ENCODE assay signal across 11 mouse cellular contexts in the genomic region with DNA sequence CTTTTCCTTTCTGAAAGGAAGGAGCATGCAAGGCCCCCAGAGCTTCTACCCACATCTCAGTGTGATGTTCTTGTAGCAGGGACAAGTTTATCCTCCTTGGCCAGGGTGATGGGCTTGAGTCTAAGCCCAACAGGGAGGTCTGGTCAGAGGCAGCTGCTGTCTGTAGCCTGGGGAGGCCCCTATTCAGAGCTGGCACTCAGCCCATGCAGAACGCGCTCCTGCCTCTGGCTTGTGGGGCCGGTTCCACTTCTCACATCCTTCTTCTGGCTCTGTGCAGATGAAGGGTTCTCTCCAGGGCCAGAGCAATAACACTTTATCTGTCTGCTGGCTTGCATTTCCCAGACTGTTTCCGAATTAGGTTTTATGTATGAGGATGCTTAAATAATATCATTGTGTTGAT. TPM values are rescaled to one million over a fixed set of nuclear protein-coding genes. Genes with fewer than 3 reads are reported as not detected.
DNase-seq lines count a peak whose midpoint lies in the region; ATAC-seq lines count a peak whose summit lies in the region.
"Had no signal": no experiment of that assay in that cellular context is flagged by ENCODE, and none has a peak within 500 bp of the region (broad histone marks: within the 10 kb centered on the region; RNA-seq: fewer than 3 reads in every experiment).

No protein-coding gene starts in this region.

- no peak overlapping the region for H3K9ac ChIP-seq in embryonic facial prominence, embryonic 15.5 days
- H3K9ac ChIP-seq in heart, embryonic 13.5 days, result no peak overlapping the region
- H3K9ac ChIP-seq in forebrain, embryonic 15.5 days (replicated peaks), result no peak overlapping the region

- intact Hi-C loops in left cerebral cortex, postnatal 4 days (cut with DNase I), result no loop called here
- intact Hi-C loops in left cerebral cortex, postnatal 14 days (cut with DNase I), result no loop called here

- no peaks in the 10 kb centered on the region for H3K36me3 ChIP-seq in embryonic facial prominence, embryonic 15.5 days
- H3K36me3 ChIP-seq in heart, embryonic 13.5 days, result no peaks in the 10 kb centered on the region
- no peaks in the 10 kb centered on the region for H3K36me3 ChIP-seq in forebrain, embryonic 15.5 days
- H3K36me3 ChIP-seq: G1E; hindbrain, embryonic 10.5 days had no signal

- 40% methylated on average over 4 of the region's 4 CpGs for WGBS in embryonic facial prominence, embryonic 15.5 days
- WGBS in heart, embryonic 13.5 days, result 25% methylated on average over 4 of the region's 4 CpGs
- WGBS in forebrain, embryonic 15.5 days, result 59% methylated on average over 4 of the region's 4 CpGs

- 0 out of 2 replicates have a peak, but pooled peaks cover 4% of the 10 kb centered on the region for H3K9me3 ChIP-seq in embryonic facial prominence, embryonic 15.5 days (replicated peaks)
- peaks cover 15% of the 10 kb centered on the region for H3K9me3 ChIP-seq in heart, embryonic 13.5 days
- no peaks in the 10 kb centered on the region for H3K9me3 ChIP-seq in forebrain, embryonic 15.5 days

- H3K27ac ChIP-seq in embryonic facial prominence, embryonic 15.5 days (replicated peaks), result peak overlapping the region; percentile 44; the same call in 1 of the 2 replicates
- H3K27ac ChIP-seq in heart, embryonic 13.5 days (replicated peaks), result peak overlapping the region; percentile 36; the same call in 1 of the 2 replicates
- no peak overlapping the region for H3K27ac ChIP-seq in forebrain, embryonic 15.5 days (replicated peaks)
- H3K27ac ChIP-seq: hindbrain, embryonic 10.5 days had no signal

- peaks cover 8% of the 10 kb centered on the region for H3K4me1 ChIP-seq in embryonic facial prominence, embryonic 15.5 days
- H3K4me1 ChIP-seq in heart, embryonic 13.5 days, result peaks cover 6% of the 10 kb centered on the region; the same call in 1 of the 2 replicates
- H3K4me1 ChIP-seq in forebrain, embryonic 15.5 days, result no peaks in the 10 kb centered on the region
- H3K4me1 ChIP-seq: hindbrain, embryonic 10.5 days had no signal

- H3K27me3 ChIP-seq in embryonic facial prominence, embryonic 15.5 days, result no peaks in the 10 kb centered on the region
- H3K27me3 ChIP-seq in heart, embryonic 13.5 days (replicated peaks), result no peaks in the 10 kb centered on the region
- no peaks in the 10 kb centered on the region for H3K27me3 ChIP-seq in forebrain, embryonic 15.5 days

- H3K4me2 ChIP-seq in embryonic facial prominence, embryonic 15.5 days (replicated peaks), result no peak overlapping the region
- no peak overlapping the region for H3K4me2 ChIP-seq in heart, embryonic 13.5 days
- no peak overlapping the region for H3K4me2 ChIP-seq in forebrain, embryonic 15.5 days (replicated peaks)

- ATAC-seq in embryonic facial prominence, embryonic 15.5 days (ENCODE audit: insufficient number of reproducible peaks, low FRiP score, low TSS enrichment, low read depth), result 0 out of 2 replicates have a peak, but pooled peaks have one; percentile 47
- 0 out of 2 replicates have a peak, but pooled peaks have one; percentile 68 for ATAC-seq in heart, embryonic 13.5 days (ENCODE audit: extremely low read depth, insufficient number of reproducible peaks, low FRiP score, low TSS enrichment)
- no peak for ATAC-seq in frontal cortex, adult (ENCODE audit: low TSS enrichment)
- no peak for ATAC-seq in forebrain, embryonic 15.5 days (replicated peaks)
- ATAC-seq: midbrain, embryonic 16.5 days had no signal

- H3K4me3 ChIP-seq in embryonic facial prominence, embryonic 15.5 days (replicated peaks), result no peak overlapping the region
- H3K4me3 ChIP-seq in heart, embryonic 13.5 days, result no peak overlapping the region
- no peak overlapping the region for H3K4me3 ChIP-seq in forebrain, embryonic 15.5 days
- H3K4me3 ChIP-seq: hindbrain, embryonic 10.5 days had no signal

- peak; percentile 49 for DNase-seq in left cerebral cortex, postnatal 4 days
- DNase-seq in left cerebral cortex, postnatal 14 days (ENCODE audit: low spot score in 2 of 2), result no peak
- DNase-seq in lung, postnatal 4 days, result peak; percentile 56 to 87
- no peak for DNase-seq in spleen, postnatal 36 days (ENCODE audit: low spot score in 2 of 2)

RNA-seq across cellular contexts. Expression of a gene that starts 44.3 kb away (rescaled TPM):
- total RNA-seq in left cerebral cortex, postnatal 4 days (2021), result 10 to 100 TPM in 1 of 2 experiments, 1 to 10 TPM in 1; 9.6 to 10.2 TPM
- 10 to 100 TPM; 12.3 to 13.2 TPM for total RNA-seq in left cerebral cortex, postnatal 14 days (2021)
- polyA plus RNA-seq in embryonic facial prominence, embryonic 15.5 days (2015; fragmentation: Nextera tagmentation; extraction: Ambion mirVana), result 24.6 and 26.6 TPM in 2 replicates
- 6.7 and 7.0 TPM in 2 replicates for polyA plus RNA-seq in heart, embryonic 13.5 days (2015; fragmentation: Nextera tagmentation; extraction: Ambion mirVana)
- polyA plus RNA-seq in forebrain, embryonic 15.5 days (2015; fragmentation: Nextera tagmentation; extraction: Ambion mirVana), result 2.5 and 2.8 TPM in 2 replicates
- polyA plus RNA-seq: G1E had no signal

Comparison
In these comparisons a context has a peak if more than half of its experiments do, and no peak if none do; other contexts are left out.
1. DNase-seq: peak in left cerebral cortex, postnatal 4 days (single experiment) and lung, postnatal 4 days (2 of 2); none in left cerebral cortex, postnatal 14 days (0 of 2) and spleen, postnatal 36 days (0 of 2).
2. ATAC-seq: peak in embryonic facial prominence, embryonic 15.5 days (single experiment) and heart, embryonic 13.5 days (single experiment); none in frontal cortex, adult (single experiment) and forebrain, embryonic 15.5 days (single experiment).